Mouse (Mus musculus) brain, embryonic 14.5 days (tissue): ENCODE measurements around the gene Ndufb8. TPM values are rescaled to one million over a fixed set of nuclear protein-coding genes. Genes with fewer than 3 reads are reported as not detected.

ENCODE experiments used
- DNase-seq: peaks from one replicate; pipeline ENCODE4 v3.0.0-alpha.2; 2011; ENCODE audit warnings: low read depth
- CTCF ChIP-seq: fragments of 200-500 bp; IDR thresholded peaks from 2 replicates; pipeline ENCODE4 v1.5.1; 2012; ENCODE audit warnings: inconsistent platforms, mild to moderate bottlenecking, moderate library complexity, borderline replicate concordance; ENCODE audit not compliant: insufficient read depth, insufficient read length; ENCODE audit errors: extremely low read depth
- POLR2A ChIP-seq: fragments of 200-500 bp; IDR thresholded peaks from 2 replicates; pipeline ENCODE4 v1.6.1; 2012; ENCODE audit warnings: mild to moderate bottlenecking, inconsistent platforms, borderline replicate concordance; ENCODE audit not compliant: poor library complexity, insufficient read depth, insufficient read length, severe bottlenecking; ENCODE audit errors: extremely low read depth
- polyA plus RNA-seq: library from polyadenylated mRNA; depleted of rRNA; stranded (reverse); fragments of >200 nt; gene quantifications from 2 replicates; pipeline ENCODE4 v1.2.3, GENCODE M21; 2012

The Ndufb8 gene
- polyA plus RNA-seq, 1 experiment = 434 TPM

DNA sequence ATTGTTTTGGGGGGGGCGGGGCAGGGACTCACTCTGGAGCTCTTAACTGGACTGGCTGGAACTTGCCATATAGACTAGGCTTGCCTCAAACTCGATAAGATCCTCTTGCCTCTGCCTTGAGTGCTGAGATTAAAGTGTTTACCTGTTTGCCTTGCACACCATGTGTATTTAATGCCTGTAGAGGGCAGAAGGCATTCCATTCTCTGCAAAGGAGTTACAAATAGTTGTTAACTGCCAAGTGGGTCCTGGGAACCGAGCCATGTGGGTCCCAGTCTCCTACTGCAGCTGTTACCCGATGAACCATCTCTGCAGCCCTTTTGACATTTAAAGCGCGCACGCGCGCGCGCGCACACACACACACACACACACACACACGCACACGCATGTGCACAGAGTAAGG is 8.8 kb upstream of the Ndufb8 start:
- no peak for DNase-seq
- TF ChIP-seq CTCF = no peak
- no peak for TF ChIP-seq POLR2A

- TF ChIP-seq POLR2A (peak; percentile 81; the same call in 1 of the 2 replicates), CTCF (peak; percentile 95)
- peak; percentile 98 for DNase-seq
Measured at GRCm38 (mm10) chr19:44562652-44563206, 7.5 kb upstream of the Ndufb8 start, which contains the start of gene Hif1an. Gene Hif1an (plus strand): TSS chr19:44562850.

GRCm38 (mm10) chr19:44554490-44554860 is 765 bp downstream of the Ndufb8 start:
- no peak for DNase-seq
- TF ChIP-seq POLR2A (no peak), CTCF (no peak)

DNA sequence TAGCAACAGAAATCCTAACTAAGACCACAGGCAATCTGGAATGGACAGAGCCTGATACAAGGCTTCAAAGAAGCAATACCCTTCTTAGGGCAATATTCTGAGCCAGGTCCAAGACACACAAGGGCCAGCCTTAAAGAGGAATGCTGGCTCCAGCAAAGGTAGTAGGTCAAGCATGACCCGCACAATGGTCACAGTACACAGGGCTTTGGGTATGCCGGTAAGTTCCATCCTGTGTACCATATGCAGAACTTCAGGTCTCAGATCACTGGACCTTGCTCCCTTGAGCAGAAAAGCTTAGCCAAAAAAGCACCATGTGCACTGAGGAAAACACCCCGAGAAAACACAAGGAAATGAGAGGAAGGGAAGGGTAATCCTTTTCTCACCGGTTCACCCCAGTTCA is 2.0 kb downstream of the Ndufb8 start:
- no peak for DNase-seq
- TF ChIP-seq CTCF (no peak), POLR2A (no peak)

DNA sequence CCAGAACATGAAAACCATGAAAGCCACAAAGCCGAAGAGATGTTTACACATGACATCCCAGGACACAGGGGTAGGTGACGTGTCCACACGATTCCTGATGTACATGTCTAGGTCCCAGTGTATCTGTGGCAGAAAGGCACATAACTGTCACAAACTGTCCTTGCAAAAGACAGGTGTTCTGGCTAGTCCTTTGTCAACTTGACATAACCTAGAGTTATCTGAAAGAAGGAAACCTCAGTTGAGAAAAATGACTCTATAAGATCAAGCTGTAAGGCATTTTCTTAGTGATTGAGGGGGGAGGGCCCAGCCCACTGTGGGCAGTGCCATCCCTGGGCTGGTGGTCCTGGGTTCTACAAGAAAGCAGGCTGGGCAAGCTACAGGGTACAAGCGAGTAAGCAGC is 2.5 kb downstream of the Ndufb8 start, which contains the start of gene Gm20538:
Gm20538 (minus strand) TSS at position 101 of the 400 bp plus-strand sequence.
- no peak for TF ChIP-seq CTCF
- TF ChIP-seq POLR2A = no peak

DNA sequence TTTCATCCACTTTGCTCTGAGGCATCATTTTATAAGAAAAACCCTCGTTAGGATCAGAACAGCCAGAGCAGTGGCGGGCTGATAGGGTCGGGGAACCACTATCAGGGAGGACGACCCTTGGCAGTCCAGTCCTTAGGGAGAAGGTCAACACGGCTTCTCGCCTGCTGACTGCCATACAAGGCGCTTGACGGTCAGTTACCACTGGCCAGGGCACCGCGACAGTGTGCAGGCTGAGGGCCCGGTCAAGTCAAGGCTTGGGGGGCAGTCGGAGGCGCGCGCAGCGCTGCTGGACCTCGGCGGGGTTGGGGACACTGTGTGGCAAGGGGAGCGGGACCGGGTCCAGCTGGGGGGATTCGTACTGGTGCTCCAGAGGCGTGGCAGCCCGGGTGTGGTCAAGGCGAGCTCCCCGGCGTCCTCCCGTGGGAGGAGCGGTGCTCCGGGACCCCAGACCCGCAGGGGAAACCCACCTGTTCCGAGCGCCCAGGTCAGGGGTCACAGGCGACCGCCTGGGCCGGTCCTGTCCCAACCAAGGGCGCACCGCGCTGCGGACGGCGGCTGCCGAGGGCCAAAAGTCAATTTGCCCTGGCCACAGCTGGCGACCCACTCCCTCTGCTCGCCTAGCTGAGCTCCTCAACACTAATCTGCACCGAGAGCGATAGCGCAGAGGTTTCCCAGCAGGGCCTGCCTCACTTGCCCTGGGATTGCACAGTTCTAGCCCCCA is 9.8 kb downstream of the Ndufb8 start, which contains the start of gene Sec31b:
Sec31b (minus strand) TSS at position 544 of the 721 bp plus-strand sequence.
- no peak for TF ChIP-seq POLR2A
- TF ChIP-seq CTCF = no peak

More for the DNA sequence above, 2.5 kb downstream of the Ndufb8 start, which contains the start of gene Gm20538:
- DNase-seq = no peak

DNA sequence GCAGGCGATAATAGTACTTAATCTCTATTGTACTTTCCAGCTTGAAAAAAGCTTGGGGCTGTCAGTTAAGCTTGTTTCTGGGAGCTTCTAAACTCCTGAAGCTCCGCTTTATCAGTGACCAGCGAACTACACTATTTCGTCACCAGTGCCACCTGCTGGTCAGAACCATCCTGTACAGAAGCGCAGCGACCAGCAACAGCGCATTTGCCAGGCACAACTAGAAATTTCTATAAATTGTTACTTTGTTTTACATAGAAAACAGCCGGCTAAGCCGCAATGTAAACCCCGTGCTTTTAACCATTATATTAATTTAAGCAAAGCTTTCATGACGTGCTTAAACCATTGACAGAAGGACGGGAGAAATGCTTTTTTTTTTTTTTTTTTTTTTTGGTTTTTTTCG is 10.5 kb downstream of the Ndufb8 start:
- peak; percentile 89 for DNase-seq
- TF ChIP-seq CTCF (peak; percentile 85), POLR2A (no peak)

More for the DNA sequence above, 9.8 kb downstream of the Ndufb8 start, which contains the start of gene Sec31b:
- DNase-seq = peak; percentile 3

DNA sequence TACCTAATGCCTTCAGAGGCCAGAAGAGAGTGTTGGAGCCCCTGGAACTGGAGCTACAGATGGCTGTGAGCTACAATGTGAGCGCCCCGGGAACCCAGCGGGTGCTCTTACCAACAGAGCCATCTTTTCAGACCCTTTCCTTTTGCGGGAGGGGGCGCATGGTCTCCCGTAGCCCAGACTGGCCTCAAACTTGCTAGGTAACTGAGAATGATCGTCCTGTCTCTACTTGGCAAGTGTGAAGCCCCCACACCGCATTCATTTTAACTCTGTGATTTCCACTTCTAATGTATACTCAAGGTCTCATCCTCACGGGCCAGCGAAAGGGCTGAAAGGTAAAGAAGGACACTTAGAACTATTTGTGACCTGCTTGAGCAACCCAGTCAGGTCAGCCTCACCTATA is 10.9 kb downstream of the Ndufb8 start:
- TF ChIP-seq CTCF (no peak), POLR2A (no peak)
- no peak for DNase-seq

GRCm38 (mm10) chr19:44542694-44543178 is 12.5 kb downstream of the Ndufb8 start:
- no peak for DNase-seq
- no peak for TF ChIP-seq POLR2A
- no peak for TF ChIP-seq CTCF

DNA sequence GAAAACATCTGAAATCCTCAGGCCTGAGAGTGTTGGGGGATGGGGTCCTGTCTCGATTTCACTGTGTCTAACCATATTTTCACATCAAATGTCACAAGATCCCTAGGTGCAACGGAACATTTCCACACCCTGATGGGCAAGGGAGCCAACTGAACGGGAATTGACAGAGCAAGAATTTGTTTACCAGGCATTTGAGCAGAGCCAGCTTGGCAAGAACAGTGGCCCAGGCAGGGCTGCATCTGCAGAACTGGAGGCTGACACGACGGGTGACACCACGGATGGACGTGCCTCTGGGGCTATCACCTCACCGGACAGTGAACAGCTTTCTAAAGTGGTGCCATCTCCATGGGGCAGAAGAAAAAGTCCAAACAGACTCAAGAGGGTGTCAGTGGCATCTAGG is 17.8 kb downstream of the Ndufb8 start:
- TF ChIP-seq CTCF = no peak
- no peak for TF ChIP-seq POLR2A
- no peak for DNase-seq

GRCm38 (mm10) chr19:44535376-44535775 is 19.9 kb downstream of the Ndufb8 start:
- peak; percentile 37 for DNase-seq
- TF ChIP-seq CTCF = peak; percentile 61; the same call in 1 of the 2 replicates
- no peak for TF ChIP-seq POLR2A

GRCm38 (mm10) chr19:44530018-44530417 is 25.2 kb downstream of the Ndufb8 start:
- DNase-seq = no peak
- no peak for TF ChIP-seq POLR2A
- no peak for TF ChIP-seq CTCF
